In the genomic region with DNA sequence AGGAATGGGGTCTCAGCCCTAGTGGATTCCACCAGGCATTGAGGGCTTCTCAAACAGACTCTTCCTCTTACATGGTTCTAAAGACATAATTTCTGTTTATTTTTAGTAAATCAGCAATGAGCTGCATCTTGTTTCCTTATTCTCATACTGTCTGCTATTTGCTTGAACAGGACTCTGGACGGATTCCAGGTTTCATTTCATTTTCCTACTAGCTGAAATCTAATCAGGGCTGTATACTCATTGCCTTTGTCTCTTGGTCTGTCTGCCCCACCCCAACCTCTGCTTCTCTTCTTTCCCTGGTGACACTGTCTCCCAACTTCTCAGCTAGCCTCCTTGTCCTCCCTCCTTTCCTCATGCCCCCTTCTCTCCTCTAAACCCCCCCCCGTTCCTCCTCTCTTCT, we compare ENCODE assay signal across 21 mouse cellular contexts.
DNase-seq lines count a peak whose midpoint lies in the region; ATAC-seq and TF ChIP-seq lines count a peak whose summit lies in the region.
"Had no signal": no experiment of that assay in that cellular context is flagged by ENCODE, and none has a peak within 500 bp of the region (broad histone marks: within the 10 kb centered on the region; RNA-seq: fewer than 3 reads in every experiment).

No protein-coding gene starts in this region.

- no peak for DNase-seq in frontal cortex, postnatal 10 days (ENCODE audit: low spot score in 2 of 2)
- DNase-seq in lung, embryonic 14.5 days = peak; percentile 65
- no peak for DNase-seq in lung, adult 18-20 months
- peak; percentile 27 for DNase-seq in skeletal muscle tissue, adult 2 months (ENCODE audit: low read depth, low spot score)
- no peak for DNase-seq in hindbrain, embryonic 14.5 days (ENCODE audit: low spot score)
- DNase-seq in c-Kit-positive CD71-positive TER-119-positive erythroid progenitor cells, embryonic 14.5 days (ENCODE audit: low spot score) = no peak
- DNase-seq: cerebellum, adult 9-11 months; forebrain, postnatal 0 days; kidney, postnatal 10 days; layer of hippocampus, postnatal 36 days; lung, adult 2 months; lung, postnatal 4 days; thymus, postnatal 14 days had no signal

- no peaks in the 10 kb centered on the region for H3K27me3 ChIP-seq in lung, embryonic 14.5 days (ENCODE audit: insufficient read depth, low read length)
- H3K27me3 ChIP-seq in hindbrain, embryonic 14.5 days (ENCODE audit: control insufficient read depth, insufficient read depth, low read length) = no peaks in the 10 kb centered on the region
- H3K27me3 ChIP-seq: liver, embryonic 12.5 days; Patski had no signal

- H3K36me3 ChIP-seq in lung, embryonic 14.5 days (ENCODE audit: insufficient read depth) = no peaks in the 10 kb centered on the region
- no peaks in the 10 kb centered on the region for H3K36me3 ChIP-seq in hindbrain, embryonic 14.5 days (replicated peaks; ENCODE audit: control insufficient read depth, insufficient read depth)
- H3K36me3 ChIP-seq: liver, embryonic 12.5 days had no signal

- H3K4me3 ChIP-seq in lung, embryonic 14.5 days (ENCODE audit: low read depth, low read length) = no peak overlapping the region
- no peak overlapping the region for H3K4me3 ChIP-seq in hindbrain, embryonic 14.5 days (replicated peaks; ENCODE audit: low read length)
- H3K4me3 ChIP-seq: liver, embryonic 12.5 days had no signal

- no peak overlapping the region for H3K4me2 ChIP-seq in lung, embryonic 14.5 days
- no peak overlapping the region for H3K4me2 ChIP-seq in hindbrain, embryonic 14.5 days (replicated peaks)
- H3K4me2 ChIP-seq: heart, embryonic 11.5 days; liver, embryonic 12.5 days; midbrain, embryonic 11.5 days had no signal

- H3K4me1 ChIP-seq in lung, embryonic 14.5 days (ENCODE audit: insufficient read depth) = 0 out of 2 replicates have a peak, but pooled peaks cover 2% of the 10 kb centered on the region
- no peaks in the 10 kb centered on the region for H3K4me1 ChIP-seq in hindbrain, embryonic 14.5 days (replicated peaks; ENCODE audit: control insufficient read depth, insufficient read depth, low read length)
- H3K4me1 ChIP-seq: liver, embryonic 12.5 days had no signal

- 75% methylated on average over 2 of the region's 2 CpGs for WGBS in lung, embryonic 14.5 days
- 83% methylated on average over 2 of the region's 2 CpGs for WGBS in hindbrain, embryonic 14.5 days

- H3K9me3 ChIP-seq in lung, embryonic 14.5 days (ENCODE audit: low read depth, low read length) = no peaks in the 10 kb centered on the region
- no peaks in the 10 kb centered on the region for H3K9me3 ChIP-seq in hindbrain, embryonic 14.5 days (ENCODE audit: control insufficient read depth, low read length)
- H3K9me3 ChIP-seq: liver, embryonic 12.5 days had no signal

- H3K9ac ChIP-seq in lung, embryonic 14.5 days = no peak overlapping the region
- H3K9ac ChIP-seq in hindbrain, embryonic 14.5 days = no peak overlapping the region
- H3K9ac ChIP-seq: forebrain, postnatal 0 days; liver, embryonic 12.5 days had no signal

- H3K27ac ChIP-seq in lung, embryonic 14.5 days (ENCODE audit: low read depth) = no peak overlapping the region
- no peak overlapping the region for H3K27ac ChIP-seq in hindbrain, embryonic 14.5 days
- H3K27ac ChIP-seq: liver, embryonic 12.5 days had no signal

- 0 out of 2 replicates have a peak, but pooled peaks have one; percentile 6 for ATAC-seq in frontal cortex, adult (ENCODE audit: low TSS enrichment)
- no peak for ATAC-seq in lung, embryonic 14.5 days (ENCODE audit: insufficient read depth)
- peak; percentile 61 for ATAC-seq in granulocyte monocyte progenitor cell, adult 5-6 weeks (replicated peaks; ENCODE audit: poor library complexity, severe bottlenecking)
- no peak for ATAC-seq in hindbrain, embryonic 14.5 days (ENCODE audit: low FRiP score)
- ATAC-seq: CD4-positive, CD25-positive, alpha-beta regulatory T cell, adult 4 months; forebrain, postnatal 0 days; intestine, postnatal 0 days; liver, embryonic 12.5 days; Patski had no signal

- no peak for TF ChIP-seq CTCF in lung, embryonic 14.5 days (IDR thresholded peaks at IDR 0.05; ENCODE audit: low read depth)

Comparison
In these comparisons a context has a peak if more than half of its experiments do, and no peak if none do; other contexts are left out.
1. DNase-seq: peak in lung, embryonic 14.5 days (single experiment) and skeletal muscle tissue, adult 2 months (single experiment); none in frontal cortex, postnatal 10 days (0 of 2), lung, adult 18-20 months (0 of 2), hindbrain, embryonic 14.5 days (single experiment) and c-Kit-positive CD71-positive TER-119-positive erythroid progenitor cells, embryonic 14.5 days (single experiment).
2. ATAC-seq: peak in frontal cortex, adult (single experiment) and granulocyte monocyte progenitor cell, adult 5-6 weeks (single experiment); none in lung, embryonic 14.5 days (single experiment) and hindbrain, embryonic 14.5 days (single experiment).